Mouse (Mus musculus) MEL (cell line): Measurements from ENCODE around the gene Olfr608. TPM values are rescaled to one million over a fixed set of nuclear protein-coding genes. Genes with fewer than 3 reads are reported as not detected.

ENCODE experiments used
- DNase-seq: peaks from one replicate; pipeline ENCODE4 v3.0.0; 2011; ENCODE audit warnings: low read depth, low spot score
- H3K27ac ChIP-seq: 2 replicates; pipeline ENCODE4 v1.5.1; 2012; ENCODE audit warnings: low read depth, mild to moderate bottlenecking, control low read depth, low read length, moderate library complexity; ENCODE audit not compliant: control insufficient read depth
- H3K27me3 ChIP-seq, 2 experiments: fragments of 150-350 bp in 1 of 2; sonication (generic) in 1 of 2; 2 replicates each; pipeline ENCODE4 v1.6.1; 2012; ENCODE audit warnings: low read length in 2 of 2, mild to moderate bottlenecking in 2 of 2, improper control_type of control experiment in 1 of 2, moderate library complexity in 1 of 2; ENCODE audit not compliant: insufficient read depth in 2 of 2, control insufficient read depth in 1 of 2
- H3K36me3 ChIP-seq, 2 experiments: 2 replicates each; pipeline ENCODE4 v1.6.1; 2012 to 2014; ENCODE audit warnings: low read length in 2 of 2, improper control_type of control experiment in 1 of 2, inconsistent platforms in 1 of 2, mild to moderate bottlenecking in 1 of 2; ENCODE audit not compliant: insufficient read depth in 2 of 2, control insufficient read depth in 1 of 2
- H3K4me1 ChIP-seq, 2 experiments: fragments of 150-350 bp in 1 of 2; sonication (generic) in 1 of 2; 2 replicates each; pipeline ENCODE4 v1.6.1; 2012; ENCODE audit warnings: low read length in 2 of 2, improper control_type of control experiment in 1 of 2, mild to moderate bottlenecking in 1 of 2; ENCODE audit not compliant: insufficient read depth in 2 of 2, control insufficient read depth in 1 of 2
- H3K4me3 ChIP-seq, 2 experiments: fragments of 150-350 bp in 1 of 2; sonication (generic) in 1 of 2; 2 replicates each; pipeline ENCODE4 v1.5.1; 2012; ENCODE audit warnings: low read depth in 2 of 2, low read length in 2 of 2, mild to moderate bottlenecking in 2 of 2, moderate library complexity in 2 of 2, control low read depth in 1 of 2, improper control_type of control experiment in 1 of 2; ENCODE audit not compliant: control insufficient read depth in 1 of 2, insufficient read depth in 1 of 2
- H3K79me2 ChIP-seq: 2 replicates; pipeline ENCODE4 v1.6.1; 2012; ENCODE audit warnings: mild to moderate bottlenecking, low read length, moderate library complexity; ENCODE audit not compliant: control insufficient read depth, poor library complexity, insufficient read depth
- H3K9ac ChIP-seq: 2 replicates; pipeline ENCODE4 v1.6.1; 2012; ENCODE audit warnings: low read depth, mild to moderate bottlenecking, control low read depth, low read length, moderate library complexity; ENCODE audit not compliant: control insufficient read depth, poor library complexity, severe bottlenecking
- H3K9me3 ChIP-seq: fragments of 150-350 bp; sonication (generic); replicated peaks from 2 replicates; pipeline ENCODE4 v1.6.1; 2012; ENCODE audit warnings: mild to moderate bottlenecking, low read length, improper control_type of control experiment, moderate library complexity; ENCODE audit not compliant: insufficient read depth
- E2F4 ChIP-seq: IDR thresholded peaks from 2 replicates; pipeline ENCODE4 v1.6.1; 2011; ENCODE audit warnings: low read depth, low read length, improper control_type of control experiment, borderline replicate concordance
- EP300 ChIP-seq, 2 experiments: IDR thresholded peaks; 2 replicates each; pipeline ENCODE4 v1.6.1; 2011; ENCODE audit warnings: improper control_type of control experiment in 2 of 2, low read length in 2 of 2, low read depth in 1 of 2, mild to moderate bottlenecking in 1 of 2
- ETS1 ChIP-seq: IDR thresholded peaks from 2 replicates; pipeline ENCODE4 v1.6.1; 2012; ENCODE audit warnings: low read depth, mild to moderate bottlenecking, inconsistent platforms, low read length, improper control_type of control experiment, moderate library complexity
- GABPA ChIP-seq: IDR thresholded peaks from 2 replicates; pipeline ENCODE4 v1.6.1; 2012; ENCODE audit warnings: low read depth, mild to moderate bottlenecking, inconsistent platforms, low read length, improper control_type of control experiment, moderate library complexity
- GATA1 ChIP-seq: IDR thresholded peaks from 2 replicates; pipeline ENCODE4 v1.6.1; 2011; ENCODE audit warnings: low read depth, low read length, improper control_type of control experiment
- HCFC1 ChIP-seq: IDR thresholded peaks from 2 replicates; pipeline ENCODE4 v1.6.1; 2012; ENCODE audit warnings: low read depth, mild to moderate bottlenecking, inconsistent platforms, low read length, improper control_type of control experiment, moderate library complexity
- KAT2A ChIP-seq: conservative IDR thresholded peaks from 2 replicates; pipeline ENCODE4 v1.6.1; 2012; ENCODE audit warnings: low read depth, low read length, improper control_type of control experiment, inconsistent platforms
- MAFK ChIP-seq: IDR thresholded peaks from 2 replicates; pipeline ENCODE4 v1.6.1; 2011; ENCODE audit warnings: low read depth, mild to moderate bottlenecking, low read length, improper control_type of control experiment, borderline replicate concordance
- MAX ChIP-seq: IDR thresholded peaks from 2 replicates; pipeline ENCODE4 v1.6.1; 2011; ENCODE audit warnings: low read length, improper control_type of control experiment
- MAZ ChIP-seq: IDR thresholded peaks from 2 replicates; pipeline ENCODE4 v1.6.1; 2012; ENCODE audit warnings: low read depth, mild to moderate bottlenecking, inconsistent platforms, low read length, improper control_type of control experiment
- MXI1 ChIP-seq: IDR thresholded peaks from 2 replicates; pipeline ENCODE4 v1.6.1; 2011; ENCODE audit warnings: mild to moderate bottlenecking, low read depth, low read length, improper control_type of control experiment
- MYC ChIP-seq: IDR thresholded peaks from 2 replicates; pipeline ENCODE4 v1.6.1; 2011; ENCODE audit warnings: low read depth, mild to moderate bottlenecking, low read length, improper control_type of control experiment, moderate library complexity
- NELFE ChIP-seq: IDR thresholded peaks from 2 replicates; pipeline ENCODE4 v1.6.1; 2011; ENCODE audit warnings: low read depth, low read length, improper control_type of control experiment
- POLR2A ChIP-seq, 2 experiments: IDR thresholded peaks; 2 replicates each; pipeline ENCODE4 v1.6.1; 2011 to 2012; ENCODE audit warnings: low read length in 2 of 2, mild to moderate bottlenecking in 2 of 2, control low read depth in 1 of 2, improper control_type of control experiment in 1 of 2, low read depth in 1 of 2, moderate library complexity in 1 of 2; ENCODE audit not compliant: control insufficient read depth in 1 of 2, insufficient read depth in 1 of 2, poor library complexity in 1 of 2
- POLR2AphosphoS2 ChIP-seq: IDR thresholded peaks from 2 replicates; pipeline ENCODE4 v1.6.1; 2011; ENCODE audit warnings: low read length, improper control_type of control experiment
- POLR2AphosphoS5 ChIP-seq: IDR thresholded peaks from 2 replicates; pipeline ENCODE4 v1.6.1; 2012; ENCODE audit warnings: low read depth, borderline replicate concordance, mild to moderate bottlenecking, inconsistent platforms, low read length, moderate library complexity, mixed read lengths
- SMC3 ChIP-seq: IDR thresholded peaks from 2 replicates; pipeline ENCODE4 v1.6.1; 2011; ENCODE audit warnings: low read depth, low read length, improper control_type of control experiment
- TAL1 ChIP-seq: IDR thresholded peaks from 2 replicates; pipeline ENCODE4 v1.6.1; 2012; ENCODE audit warnings: mild to moderate bottlenecking, inconsistent platforms, low read length, moderate library complexity, mixed read lengths
- TBP ChIP-seq: IDR thresholded peaks from 2 replicates; pipeline ENCODE4 v1.8.0; 2011; ENCODE audit warnings: low read depth, low read length, improper control_type of control experiment
- UBTF ChIP-seq: IDR thresholded peaks from 2 replicates; pipeline ENCODE4 v1.6.1; 2012; ENCODE audit warnings: low read depth, mild to moderate bottlenecking, inconsistent platforms, low read length, improper control_type of control experiment, moderate library complexity, borderline replicate concordance; ENCODE audit not compliant: insufficient read depth
- USF1 ChIP-seq: IDR thresholded peaks from 2 replicates; pipeline ENCODE4 v1.6.1; 2014; ENCODE audit warnings: low read depth, mild to moderate bottlenecking, inconsistent platforms, low read length, improper control_type of control experiment, moderate library complexity
- USF2 ChIP-seq, 2 experiments: IDR thresholded peaks; 2 replicates each; pipeline ENCODE4 v1.6.1; 2011 to 2012; ENCODE audit warnings: improper control_type of control experiment in 2 of 2, low read length in 2 of 2, borderline replicate concordance in 1 of 2, inconsistent platforms in 1 of 2, low read depth in 1 of 2, mild to moderate bottlenecking in 1 of 2; ENCODE audit not compliant: insufficient read depth in 1 of 2
- ZNF384 ChIP-seq: IDR thresholded peaks from 2 replicates; pipeline ENCODE4 v1.6.1; 2012; ENCODE audit warnings: low read depth, mild to moderate bottlenecking, inconsistent platforms, low read length, improper control_type of control experiment
- polyA plus RNA-seq, 2 experiments: library from polyadenylated mRNA; stranded (reverse) in 1 of 2; unstranded in 1 of 2; fragments of >175 nt in 1 of 2; fragments of >200 nt in 1 of 2; gene quantifications; 2 replicates each; pipeline versions ENCODE4 v1.2.1 to v1.2.4; 2012; ENCODE audit warnings: low replicate concordance in 2 of 2, low read depth in 1 of 2; ENCODE audit not compliant: insufficient read length in 2 of 2, insufficient read depth in 1 of 2, missing spikeins in 1 of 2
- total RNA-seq: library from RNA; depleted of rRNA; stranded (reverse); fragments of 300-350 nt; gene quantifications from 2 replicates; pipeline ENCODE4 v1.2.3, GENCODE M21; 2012; rRNA removed

Olfr608 gene
- total RNA-seq (not detected in 2 replicates), polyA plus RNA-seq (not detected)

DNA sequence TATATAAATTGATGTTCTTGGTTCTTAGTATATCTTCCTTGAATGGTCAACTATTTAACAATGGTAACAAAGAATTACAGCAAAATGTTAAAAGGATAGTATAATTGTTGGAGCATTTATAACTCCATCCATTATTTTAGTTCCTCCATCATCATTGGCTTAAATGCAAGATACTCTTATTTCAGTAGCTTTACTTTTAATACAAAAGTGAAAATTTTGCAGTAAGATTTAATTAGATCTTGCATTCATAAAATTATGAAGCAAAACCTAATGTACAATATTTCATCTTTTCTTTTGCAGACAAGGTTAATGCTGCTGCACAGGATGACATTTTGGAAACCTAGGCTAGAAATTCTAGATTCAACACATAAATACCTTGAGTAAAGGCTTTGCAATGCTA is at the start of gene Olfr608:
Gene Olfr608, plus strand, starts transcription at position 301 of the 400 bp plus-strand sequence.
- DNase-seq: no peak
- no peaks in the 10 kb centered on the region for H3K27me3 ChIP-seq
- TF ChIP-seq MAX: no peak
- no peak for TF ChIP-seq POLR2A (IDR thresholded peaks at IDR 0.05; ENCODE audit: control insufficient read depth in 1 of 2, insufficient read depth in 1 of 2, low read depth in 1 of 2, low read length in 2 of 2, poor library complexity in 1 of 2)
- TF ChIP-seq USF1: no peak
- TF ChIP-seq KAT2A: no peak
- no peak for TF ChIP-seq TAL1
- no peak for TF ChIP-seq UBTF
- no peak for TF ChIP-seq ETS1
- TF ChIP-seq E2F4: no peak
- TF ChIP-seq TBP: no peak
- TF ChIP-seq MAZ: no peak
- no peak for TF ChIP-seq GATA1
- TF ChIP-seq SMC3: no peak
- no peak for TF ChIP-seq HCFC1
- TF ChIP-seq MXI1: no peak
- no peak for TF ChIP-seq POLR2AphosphoS2
- TF ChIP-seq MYC: no peak
- TF ChIP-seq, all 39 proteins: peak for 0
- no peaks in the 10 kb centered on the region for H3K9me3 ChIP-seq
- H3K36me3 ChIP-seq: no peaks in the 10 kb centered on the region
- no peak within 1 kb of the TSS for H3K4me3 ChIP-seq
- no peak within 1 kb of the TSS for H3K9ac ChIP-seq
- H3K4me1 ChIP-seq: no peaks in the 10 kb centered on the region
- H3K27ac ChIP-seq: no peak within 1 kb of the TSS
- no peaks in the 10 kb centered on the region for H3K79me2 ChIP-seq

DNA sequence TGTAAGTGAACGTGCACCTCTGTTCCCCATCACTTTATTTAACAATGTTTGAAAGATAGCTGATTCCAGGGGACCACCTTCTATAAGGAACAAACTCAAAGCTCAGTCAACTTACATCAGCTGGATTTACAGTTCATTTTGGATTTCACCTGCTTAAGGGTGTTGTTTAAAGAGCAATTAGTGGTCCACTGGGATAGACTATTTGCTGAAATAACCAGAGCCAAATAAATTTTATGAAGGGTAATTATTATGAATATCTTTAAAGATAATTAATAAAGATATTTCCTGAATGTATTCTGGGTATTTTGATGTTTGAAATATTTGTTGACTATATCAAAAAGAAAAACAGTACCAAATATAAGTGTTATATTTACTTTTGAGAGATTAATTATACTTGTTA is 24.3 kb upstream of the Olfr608 start, which contains the start of gene Olfr605:
Gene Olfr605, minus strand, starts transcription at position 101 of the 400 bp plus-strand sequence.
- no peak for TF ChIP-seq MAFK
- TF ChIP-seq MYC: no peak
- TF ChIP-seq ZNF384: no peak
- TF ChIP-seq USF2 (IDR thresholded peaks at IDR 0.05; ENCODE audit: borderline replicate concordance in 1 of 2, insufficient read depth in 1 of 2, low read depth in 1 of 2, low read length in 2 of 2): no peak
- TF ChIP-seq EP300 (IDR thresholded peaks at IDR 0.05; ENCODE audit: low read depth in 1 of 2, low read length in 2 of 2): no peak
- no peak for TF ChIP-seq NELFE
- no peak for TF ChIP-seq KAT2A
- TF ChIP-seq GABPA: no peak
- no peak for TF ChIP-seq POLR2AphosphoS5
- TF ChIP-seq MAZ: no peak
- Histone ChIP-seq H3K27ac (no peak within 1 kb of the TSS), H3K9ac (no peak within 1 kb of the TSS), H3K27me3 (no peaks in the 10 kb centered on the region), H3K9me3 (no peaks in the 10 kb centered on the region), H3K36me3 (no peaks in the 10 kb centered on the region), H3K4me1 (no peaks in the 10 kb centered on the region), H3K4me3 (no peak within 1 kb of the TSS), H3K79me2 (no peaks in the 10 kb centered on the region)
- no peak for DNase-seq
